Mouse (Mus musculus): Measurements from ENCODE around the gene Ivns1abp.
"Not testable (repeated sequence)": the region's sequence is repeated elsewhere in the genome, so short reads cannot be mapped to it uniquely, and the experiment has no call there.

The Ivns1abp gene

DNA sequence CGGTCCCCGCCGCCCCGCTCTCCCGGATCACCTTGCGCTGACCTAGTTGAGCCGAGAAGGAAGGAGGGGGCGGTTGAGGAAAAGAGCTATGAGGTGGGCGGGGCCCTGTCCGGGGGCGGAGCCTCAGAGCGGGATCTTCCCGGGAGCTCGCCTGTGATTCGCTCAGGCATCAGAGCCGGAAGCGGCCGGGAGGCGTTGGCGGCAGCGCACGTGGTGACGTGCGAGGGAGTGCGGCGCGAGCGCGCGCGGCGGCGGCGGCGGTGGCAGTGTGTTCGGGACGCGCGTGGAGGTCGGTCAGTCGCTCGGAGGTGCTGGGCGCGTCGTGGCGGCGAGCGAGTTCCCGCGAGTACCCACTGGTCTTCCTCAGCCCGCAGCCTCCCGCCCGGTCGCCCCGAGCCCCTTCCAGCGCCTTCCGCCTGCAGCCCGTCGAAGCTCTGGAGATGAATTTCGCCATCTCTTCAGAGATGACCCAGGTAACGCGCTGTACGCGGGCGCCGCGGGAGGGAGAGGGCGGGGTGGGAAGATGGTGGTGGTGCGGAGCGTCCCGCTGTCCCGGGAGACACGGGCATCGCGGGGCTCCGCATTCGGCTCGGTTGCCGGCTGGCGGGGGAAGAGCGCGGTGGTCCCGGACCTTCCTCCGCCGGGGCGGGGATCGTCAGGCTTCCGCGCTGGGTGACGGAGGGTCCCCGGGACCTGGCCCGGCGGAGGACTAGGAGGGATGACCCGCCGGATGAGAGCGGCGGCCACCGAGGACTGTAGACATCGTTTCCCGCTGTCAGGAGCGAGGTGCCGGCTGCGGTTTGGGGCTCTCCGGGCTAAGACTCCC is at the start of gene Ivns1abp:
Gene Ivns1abp (plus strand): TSS at position 195 of the 826 bp plus-strand sequence.
- DNase-seq (ENCODE audit: low spot score): peak; percentile 97

DNA sequence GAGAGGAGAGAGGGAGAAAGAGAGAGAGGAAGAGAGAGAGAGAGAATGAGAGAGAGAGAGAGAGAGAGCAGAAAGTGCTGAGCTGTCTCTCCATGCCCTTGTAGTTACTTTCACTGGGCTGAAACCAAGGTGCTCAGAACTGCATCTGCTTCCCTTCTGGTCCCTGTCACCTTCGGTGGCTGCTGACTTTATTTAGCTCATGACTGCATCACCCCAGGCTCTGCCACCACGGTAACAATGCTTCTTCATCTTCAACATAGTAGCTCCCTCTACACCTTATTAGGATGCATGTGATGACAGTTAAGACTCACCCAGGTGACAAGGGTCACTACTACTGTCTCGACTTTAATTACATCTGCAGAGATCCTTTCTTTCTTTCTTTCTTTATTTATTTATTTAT is 48.8 kb upstream of the Ivns1abp start:
- no peak for DNase-seq (ENCODE audit: low spot score)

DNA sequence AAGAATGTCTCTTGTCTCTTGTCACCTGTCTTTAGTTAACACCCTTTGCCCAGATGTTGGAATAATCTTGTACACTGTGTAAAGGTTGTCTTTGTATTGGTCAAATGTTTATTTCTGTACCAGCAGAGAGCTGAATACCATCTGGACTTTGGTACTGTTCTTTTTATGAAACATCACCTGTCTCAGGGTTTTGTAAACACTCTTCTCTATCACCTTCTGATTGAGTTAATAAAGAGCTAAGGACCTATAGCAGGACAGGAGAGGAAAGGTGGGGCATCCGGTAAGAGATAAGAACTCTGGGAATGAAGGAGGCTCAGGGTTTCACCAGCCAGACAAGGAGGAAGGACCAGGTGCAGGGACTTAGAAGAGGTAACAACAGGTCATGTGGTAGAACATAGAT is 47.7 kb upstream of the Ivns1abp start:
- DNase-seq (ENCODE audit: low spot score): no peak

DNA sequence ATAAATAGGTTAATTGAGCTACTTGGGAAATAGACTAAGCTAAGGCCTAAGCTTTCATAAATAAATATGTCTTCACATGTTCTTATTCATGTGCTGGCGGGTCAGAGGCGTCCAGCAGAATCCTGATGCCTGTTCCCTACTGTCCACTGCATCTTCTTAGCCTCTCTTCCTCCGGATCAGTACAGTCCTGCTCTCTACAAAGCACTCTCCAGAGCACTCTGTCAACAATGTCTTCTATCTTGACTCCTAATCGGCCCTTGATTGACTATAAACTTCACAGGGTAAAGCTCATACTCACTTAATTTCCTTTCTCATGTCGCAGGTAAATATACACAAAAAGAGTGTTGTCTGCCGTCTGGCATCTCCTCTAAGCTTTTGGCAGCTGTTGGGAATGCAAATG is 47.3 kb upstream of the Ivns1abp start:
- DNase-seq (ENCODE audit: low spot score): no peak

DNA sequence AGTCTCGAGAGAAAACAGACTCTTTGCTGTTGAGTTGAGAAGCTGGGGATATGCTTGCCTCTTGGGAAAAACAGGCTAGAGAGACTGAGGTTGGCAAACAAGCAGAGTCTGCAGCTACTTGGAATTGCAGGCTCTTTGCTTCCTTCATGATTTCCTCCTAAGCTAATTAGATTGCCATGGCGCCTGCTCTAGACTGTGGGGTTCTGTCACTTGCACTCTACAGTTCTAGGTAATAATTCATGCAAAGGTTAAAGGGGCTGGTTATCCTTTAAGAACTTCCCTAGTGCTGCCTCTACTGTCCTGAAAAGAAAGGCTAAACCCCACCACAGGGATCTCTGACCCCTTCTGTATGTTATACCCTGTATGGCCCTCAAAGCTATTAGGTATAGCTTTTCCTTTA is 46.7 kb upstream of the Ivns1abp start:
- no peak for DNase-seq (ENCODE audit: low spot score)

DNA sequence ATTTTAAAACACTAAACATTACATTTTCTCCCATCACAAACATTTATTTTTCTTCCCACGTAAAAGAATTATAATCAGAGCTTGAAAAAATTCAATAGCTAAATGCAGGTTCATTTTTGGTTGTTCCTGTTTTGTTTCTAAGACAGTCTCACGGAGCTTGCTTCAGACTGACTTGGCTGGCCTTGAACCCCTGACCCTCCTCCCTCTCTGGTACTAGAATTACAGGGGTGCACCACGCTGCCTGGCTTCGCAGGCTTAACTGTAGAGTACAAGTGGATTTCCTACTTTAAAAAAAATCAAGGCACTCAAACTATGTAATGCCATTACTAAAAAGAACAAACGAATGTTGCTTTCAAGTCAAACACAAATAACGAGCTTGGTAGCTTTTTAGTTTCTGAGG is 42.8 kb upstream of the Ivns1abp start:
- DNase-seq (ENCODE audit: low spot score): no peak

DNA sequence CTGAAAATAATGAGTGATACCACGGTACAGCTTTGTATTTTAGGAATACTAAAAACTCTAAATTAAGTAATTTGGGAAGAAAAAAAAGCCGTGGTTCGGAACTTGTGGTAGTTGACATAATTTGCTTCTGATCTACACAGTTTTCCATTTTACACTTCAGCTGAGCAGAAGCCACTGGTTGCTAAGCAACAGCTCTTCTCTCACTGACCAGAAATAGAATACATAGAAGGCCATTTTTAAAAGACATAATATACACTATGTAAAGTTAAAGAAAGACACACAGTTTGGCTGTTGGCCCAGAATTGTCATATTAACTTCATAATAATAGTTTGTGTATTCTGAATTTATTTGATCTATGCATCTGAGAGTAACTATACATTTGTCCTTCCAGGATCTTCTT is 42.4 kb upstream of the Ivns1abp start:
- no peak for DNase-seq (ENCODE audit: low spot score)

DNA sequence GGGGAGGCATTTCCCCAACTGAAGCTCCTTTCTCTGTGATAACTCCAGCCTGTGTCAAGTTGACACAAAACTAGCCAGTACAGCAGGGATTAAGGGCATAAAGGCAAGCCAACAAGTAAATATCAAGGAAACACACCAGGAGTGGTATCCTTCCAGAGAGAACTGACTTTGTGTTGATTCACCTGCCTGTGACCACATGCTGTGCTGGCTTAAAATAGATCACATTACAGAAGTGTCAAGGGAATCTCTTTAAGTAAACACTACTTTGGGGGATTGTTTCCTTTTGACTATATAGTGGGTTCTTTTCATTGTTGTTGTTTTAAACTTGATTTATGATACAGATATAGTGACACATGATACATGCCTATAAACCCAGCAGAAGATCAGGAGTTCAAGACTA is 41.0 kb upstream of the Ivns1abp start:
- no peak for DNase-seq (ENCODE audit: low spot score)

DNA sequence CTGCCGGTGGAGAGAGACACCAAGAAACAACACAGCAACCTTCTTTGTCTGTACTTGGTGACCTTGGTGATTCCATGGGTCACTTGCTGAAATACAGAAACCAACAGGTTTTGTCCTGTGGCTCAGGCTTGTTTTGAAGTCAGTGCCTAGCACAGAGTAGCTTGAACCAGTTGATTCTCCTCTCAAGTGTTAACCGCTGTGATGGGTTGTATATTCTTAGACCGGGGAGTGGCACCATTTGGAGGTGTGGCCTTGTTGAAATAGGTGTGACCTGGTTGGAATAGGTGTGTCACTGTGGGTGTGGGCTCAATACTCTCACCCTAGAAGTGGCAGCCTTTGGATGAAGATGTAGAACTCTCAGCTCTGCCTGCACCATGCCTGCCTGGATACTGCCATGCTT is 39.3 kb upstream of the Ivns1abp start:
- DNase-seq (ENCODE audit: low spot score): not testable (repeated sequence)

DNA sequence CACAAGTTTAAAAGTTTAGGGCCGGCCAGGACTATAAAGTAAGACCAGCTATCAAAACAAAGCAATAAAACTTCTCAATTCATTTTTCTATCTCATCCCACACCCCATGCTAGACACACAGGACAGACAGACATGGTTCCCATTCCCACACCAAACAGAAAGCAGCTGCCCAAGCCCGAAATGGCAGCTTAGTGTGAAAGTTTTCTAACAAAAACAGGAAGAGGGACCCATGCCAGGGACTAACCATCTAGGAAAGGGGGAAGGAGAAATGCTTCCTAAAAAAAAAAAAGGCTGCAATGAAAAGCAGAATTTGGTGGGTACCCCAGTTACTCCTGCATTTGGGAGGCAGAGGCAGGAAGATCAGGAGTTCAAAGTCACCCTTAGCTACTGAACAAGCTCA is 37.2 kb upstream of the Ivns1abp start:
- no peak for DNase-seq (ENCODE audit: low spot score)

DNA sequence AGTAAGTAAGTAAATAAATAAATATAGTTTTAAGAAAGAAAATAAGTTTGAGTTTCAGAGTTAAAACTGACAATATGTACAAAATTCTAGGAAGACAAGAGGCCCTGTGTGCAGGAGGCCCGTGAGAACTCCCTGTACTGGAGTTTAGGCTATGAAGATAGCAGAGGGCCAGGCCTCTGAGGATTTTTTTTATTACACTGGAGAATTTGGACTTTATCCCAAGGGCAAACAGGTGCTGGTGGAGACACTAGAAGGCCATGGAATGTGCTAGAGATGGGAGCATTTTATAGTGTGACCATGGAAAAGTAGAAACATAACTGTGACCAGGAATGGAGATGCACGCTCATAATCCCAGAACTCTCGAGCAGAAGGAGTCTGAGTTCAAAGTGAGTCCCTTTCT is 36.5 kb upstream of the Ivns1abp start:
- DNase-seq (ENCODE audit: low spot score): no peak

DNA sequence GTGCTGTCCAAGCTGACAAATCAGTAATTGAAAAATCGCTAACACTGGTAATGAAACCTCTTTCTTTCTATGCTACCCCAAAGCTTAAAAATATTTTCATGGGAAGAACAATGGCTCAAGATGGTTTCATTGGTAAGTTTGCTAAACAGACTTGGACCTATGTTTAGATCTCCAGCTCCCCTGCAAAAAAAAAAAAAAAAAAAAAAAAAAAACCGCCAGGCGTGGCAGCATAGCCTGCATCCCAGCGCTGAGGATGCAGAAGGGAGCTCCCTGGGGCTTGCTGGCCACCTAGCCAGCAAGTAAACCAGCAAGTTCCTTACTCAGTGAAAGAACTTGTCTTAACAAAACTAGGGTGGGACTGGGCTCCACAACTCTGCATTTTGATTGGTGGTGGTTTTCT is 35.8 kb upstream of the Ivns1abp start:
- DNase-seq (ENCODE audit: low spot score): no peak

DNA sequence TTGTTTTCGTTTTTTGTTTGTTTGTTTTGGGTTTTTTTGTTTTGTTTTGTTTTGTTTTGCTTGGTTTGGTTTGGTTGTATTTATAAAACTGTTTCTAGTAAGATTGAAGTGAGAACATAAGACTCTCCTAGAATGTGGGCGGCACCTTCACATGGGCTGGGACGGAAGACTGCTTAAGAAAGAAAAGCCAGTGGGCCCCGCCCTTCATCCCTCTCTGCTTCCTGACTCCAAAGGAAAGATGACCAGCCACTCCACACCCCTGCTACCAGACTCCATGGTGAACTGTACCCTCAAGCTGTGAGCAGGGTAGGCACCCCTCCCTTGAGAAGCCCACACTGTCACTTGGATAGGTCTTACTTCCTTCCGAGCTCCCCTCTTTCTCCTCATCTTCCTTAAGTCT is 33.8 kb upstream of the Ivns1abp start:
- no peak for DNase-seq (ENCODE audit: low spot score)

DNA sequence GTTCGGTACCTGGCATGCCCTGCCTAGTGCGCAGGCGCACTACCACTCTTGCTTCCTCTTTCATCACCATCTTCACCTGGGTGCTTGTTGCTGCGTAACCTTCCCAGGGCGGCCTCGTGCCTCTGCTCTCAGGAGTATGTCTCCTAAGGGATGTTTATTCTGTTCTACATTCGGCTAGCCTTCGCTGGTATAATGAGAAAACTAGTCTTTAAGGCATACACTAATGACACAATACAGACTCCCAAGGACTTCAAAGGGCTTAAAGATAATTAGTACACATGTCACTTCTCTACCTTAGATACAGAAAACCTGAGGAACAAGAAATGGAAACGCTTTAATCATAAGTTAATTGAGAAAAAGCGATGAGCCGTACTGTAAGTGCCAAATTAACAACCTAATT is 32.9 kb upstream of the Ivns1abp start:
- no peak for DNase-seq (ENCODE audit: low spot score)

DNA sequence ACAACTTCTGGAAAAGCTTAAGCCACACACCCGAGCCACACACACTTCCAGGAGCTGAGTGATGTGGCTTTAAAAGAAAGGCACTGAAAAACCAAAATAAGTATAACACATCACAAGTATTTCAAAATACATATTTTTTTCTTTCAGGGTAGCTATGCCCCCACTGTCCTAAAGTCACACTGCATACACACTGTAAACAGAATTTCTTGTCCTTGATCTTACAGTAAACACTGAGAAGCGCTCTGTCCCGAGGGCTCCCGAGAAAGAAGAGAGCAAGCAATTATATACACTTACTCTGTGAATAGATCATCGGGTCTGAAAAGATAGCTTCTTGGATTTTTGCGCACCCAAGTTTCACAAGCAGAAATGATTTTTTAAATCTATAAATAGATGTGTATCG is 25.0 kb upstream of the Ivns1abp start:
- DNase-seq (ENCODE audit: low spot score): no peak

DNA sequence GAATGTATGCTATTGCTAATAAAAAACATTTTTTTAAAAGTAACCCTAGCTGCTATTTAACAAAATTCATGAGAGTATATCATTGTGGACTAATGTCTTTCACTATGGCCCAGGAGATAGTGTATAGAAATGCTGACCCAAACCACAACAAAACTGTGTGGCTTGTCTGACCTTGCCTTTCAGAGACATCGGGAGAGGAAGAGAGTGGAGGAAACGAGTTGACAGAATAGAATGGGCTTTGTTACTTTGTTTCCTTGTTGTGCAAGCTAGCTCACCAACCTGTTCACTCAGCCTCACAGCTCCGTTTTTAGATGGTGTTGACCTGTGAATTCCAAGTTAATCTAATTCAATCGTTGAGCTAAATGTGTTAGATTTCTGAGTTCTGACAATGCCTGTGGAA is 23.9 kb upstream of the Ivns1abp start:
- no peak for DNase-seq (ENCODE audit: low spot score)

DNA sequence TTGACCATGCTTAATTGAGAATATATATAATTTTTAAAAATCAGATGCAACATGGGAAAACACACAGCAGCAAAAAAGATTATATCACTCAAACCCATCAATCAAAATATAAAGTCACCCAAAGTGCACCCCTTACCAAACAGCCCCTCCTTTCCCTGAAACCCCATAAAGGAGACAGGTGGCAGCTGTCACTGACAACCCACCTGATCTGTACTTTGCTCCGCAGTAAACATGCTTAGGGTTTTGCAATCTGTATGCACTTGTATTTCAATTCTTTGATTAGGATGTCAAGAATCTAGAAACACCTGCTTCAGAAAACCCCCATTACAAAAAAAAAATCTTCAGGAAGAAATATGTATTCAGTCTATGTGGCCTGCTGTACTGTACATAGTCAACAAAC is 18.9 kb upstream of the Ivns1abp start:
- DNase-seq (ENCODE audit: low spot score): no peak

DNA sequence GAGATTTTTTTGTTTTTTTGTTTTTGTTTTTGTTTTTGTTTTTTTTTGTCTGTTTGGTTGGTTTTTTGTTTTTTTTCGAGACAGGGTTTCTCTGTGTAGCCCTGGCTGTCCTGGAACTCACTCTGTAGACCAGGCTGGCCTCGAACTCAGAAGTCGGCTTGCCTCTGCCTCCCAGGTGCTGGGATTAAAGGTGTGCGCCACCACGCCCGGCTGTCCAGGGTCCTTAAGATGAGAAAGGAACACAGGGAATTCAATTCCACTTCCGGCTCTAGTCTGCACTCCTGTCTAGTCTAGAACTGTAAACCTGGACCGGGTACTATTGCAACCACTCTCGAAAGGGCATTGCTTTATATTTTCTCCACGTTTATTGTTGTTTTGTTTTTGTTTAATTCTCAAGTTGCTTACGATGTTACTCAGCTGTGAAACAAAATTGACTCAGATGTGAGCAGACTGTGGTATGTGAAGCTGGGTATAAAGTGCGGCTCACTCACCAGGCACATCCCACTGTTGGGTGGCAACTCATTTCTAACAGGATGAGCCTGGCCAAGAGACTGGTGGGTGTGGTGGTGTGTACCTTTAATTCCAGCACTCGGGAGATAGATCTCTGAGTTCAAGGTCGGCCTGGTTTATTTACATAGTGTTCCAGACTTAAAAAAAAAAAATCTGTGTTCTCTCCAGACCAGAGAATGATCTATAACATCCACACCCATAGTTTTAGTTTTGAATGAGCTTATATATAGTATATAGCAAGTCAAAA is 15.8 kb upstream of the Ivns1abp start:
- DNase-seq (ENCODE audit: low spot score): no peak

DNA sequence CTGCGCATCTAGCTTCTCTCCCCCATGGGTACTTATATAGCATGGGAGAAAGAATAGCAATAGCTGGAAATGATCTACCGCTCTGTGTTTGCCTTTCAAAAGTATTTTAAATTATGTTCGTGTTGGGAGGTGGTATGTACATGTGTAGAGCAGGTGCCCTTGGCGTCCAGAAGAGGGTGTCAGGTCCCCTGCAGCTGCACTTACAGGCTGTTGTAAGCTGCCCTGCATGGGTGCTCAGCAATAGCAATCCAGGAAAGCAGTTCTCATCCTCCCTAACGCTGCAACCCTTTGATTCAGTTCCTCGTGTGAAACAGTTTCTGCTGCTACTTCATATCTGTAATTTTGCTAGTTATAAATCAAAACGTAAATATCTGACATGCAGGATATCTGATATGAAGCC is 14.7 kb upstream of the Ivns1abp start:
- no peak for DNase-seq (ENCODE audit: low spot score)

DNA sequence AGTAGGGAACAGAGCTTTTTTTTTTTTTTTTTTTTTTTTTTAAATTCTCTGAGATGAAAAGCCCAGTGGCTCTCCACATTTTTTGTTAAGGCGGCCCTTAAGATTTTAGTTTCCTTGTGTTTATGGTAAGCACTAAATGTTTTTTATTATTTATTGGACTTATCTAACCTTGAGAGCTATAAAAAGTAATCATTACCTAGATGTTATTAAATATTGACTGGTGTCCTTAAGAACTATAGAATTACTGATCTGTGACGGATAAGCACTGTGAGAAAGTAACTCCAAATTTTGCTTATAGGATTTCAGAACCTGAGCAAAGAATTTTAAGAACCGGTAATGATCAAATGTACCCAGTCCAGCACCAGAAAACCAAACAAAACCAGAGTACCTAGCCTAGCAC is 11.5 kb upstream of the Ivns1abp start:
- DNase-seq (ENCODE audit: low spot score): no peak

DNA sequence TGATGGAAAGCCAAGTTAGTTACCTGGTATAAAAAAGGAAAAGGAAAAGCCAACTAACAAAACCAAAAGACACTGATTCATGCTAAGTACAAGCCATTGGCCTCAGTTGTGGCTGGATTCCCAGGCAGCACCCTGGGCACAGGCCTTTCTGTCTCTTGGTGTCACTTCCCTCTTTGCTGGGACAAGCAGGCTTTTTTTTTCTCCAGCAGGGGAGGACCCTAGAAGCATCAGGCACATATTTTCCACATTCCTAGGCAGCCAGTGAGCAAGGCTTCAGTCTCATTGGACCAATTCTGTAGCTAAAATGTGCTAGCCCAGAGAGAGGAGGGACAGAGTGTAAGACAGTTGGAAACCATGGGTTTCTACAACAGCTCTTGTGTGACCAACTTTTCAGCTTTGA is 6.0 kb upstream of the Ivns1abp start:
- no peak for DNase-seq (ENCODE audit: low spot score)

DNA sequence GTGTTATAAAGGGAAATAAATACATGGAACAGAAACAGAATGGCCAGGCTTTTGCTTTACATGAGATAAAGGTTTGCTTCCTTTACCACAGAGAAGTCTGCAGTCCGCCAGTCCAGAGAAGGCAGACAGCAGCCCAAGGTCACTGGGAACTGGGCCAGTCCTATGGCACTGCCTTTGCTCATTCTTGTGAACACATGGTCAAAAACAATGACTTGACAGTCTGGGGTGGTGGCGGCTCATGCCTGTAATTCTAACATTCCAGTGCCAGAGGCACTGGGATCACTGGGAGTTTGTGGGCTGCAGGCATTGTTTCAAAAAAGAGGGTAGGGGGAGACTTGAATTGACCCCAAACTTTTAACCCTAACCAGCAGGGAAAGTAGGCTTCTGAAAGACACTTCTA is 5.3 kb upstream of the Ivns1abp start:
- DNase-seq (ENCODE audit: low spot score): peak; percentile 43

DNA sequence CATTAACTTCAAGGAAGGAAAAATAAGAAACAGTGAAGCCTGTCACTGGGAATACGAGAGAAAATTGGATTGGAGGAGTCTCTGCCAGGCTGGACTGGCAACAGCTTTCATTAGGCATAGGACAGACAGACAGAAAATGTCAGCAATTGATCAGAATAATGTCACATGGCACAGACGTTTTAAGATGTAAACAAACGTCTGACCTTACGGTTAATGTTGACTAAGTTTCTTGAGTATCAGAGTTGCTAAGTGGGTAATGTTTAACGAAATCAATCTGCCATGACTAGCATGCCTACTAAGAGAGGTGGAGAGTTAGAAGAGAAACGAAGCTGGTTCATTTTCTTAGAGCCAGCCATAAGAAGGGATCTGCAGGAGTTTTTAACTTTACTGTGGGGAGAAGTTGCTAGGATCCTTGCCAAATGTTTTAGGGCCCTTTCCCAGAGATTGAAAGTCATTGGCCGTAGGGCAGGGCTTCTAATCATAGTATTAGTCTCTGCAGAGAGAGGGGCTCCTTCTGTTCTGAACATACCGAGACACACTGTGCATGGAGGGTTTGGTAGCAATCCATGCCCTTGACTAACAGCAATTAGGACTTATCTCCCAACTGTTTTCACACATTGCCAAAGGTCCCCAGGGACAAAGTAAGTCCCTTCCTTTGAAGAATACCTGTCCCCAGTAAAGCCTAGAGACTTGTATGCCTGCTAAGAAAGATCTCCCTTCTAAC is 2.8 kb upstream of the Ivns1abp start:
- DNase-seq (ENCODE audit: low spot score): no peak

All from embryo, embryonic 10 days (tissue).